Mouse (Mus musculus): ENCODE data around the gene Entpd6. TPM values are rescaled to one million over a fixed set of nuclear protein-coding genes. Genes with fewer than 3 reads are reported as not detected.

The Entpd6 gene
- polyA plus RNA-seq, 1 experiment from 2014 or later, result 22.6 TPM

DNA sequence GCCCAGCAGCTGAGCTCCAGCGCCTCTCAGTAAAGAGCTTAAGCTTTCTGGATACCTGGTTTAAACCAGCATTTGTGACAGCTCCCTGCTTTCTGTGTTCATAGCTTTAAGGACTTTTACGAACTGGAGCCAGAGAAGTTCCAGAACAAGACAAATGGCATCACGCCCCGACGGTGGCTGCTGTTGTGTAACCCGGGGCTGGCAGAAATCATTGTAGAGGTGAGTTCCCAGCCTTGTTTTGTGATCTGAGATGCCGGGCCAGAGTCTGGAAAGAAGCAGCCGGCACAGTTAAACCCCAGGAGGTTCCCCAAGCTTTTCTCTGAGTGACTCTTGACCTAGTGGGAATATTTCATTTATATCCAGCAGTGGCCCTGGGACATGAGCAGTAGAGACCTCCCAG, 69.9 kb downstream of the Entpd6 start:
- Histone ChIP-seq H3K4me2 (ENCODE audit: low read depth, low read length) (no peak overlapping the region), H3K27me3 (ENCODE audit: control insufficient read depth, insufficient read depth, low read length) (no peaks in the 10 kb centered on the region), H3K9ac (replicated peaks; ENCODE audit: low read length) (no peak overlapping the region), H3K4me1 (ENCODE audit: control insufficient read depth, insufficient read depth, low read length) (no peaks in the 10 kb centered on the region), H3K4me3 (ENCODE audit: low read depth, low read length) (no peak overlapping the region), H3K36me3 (replicated peaks; ENCODE audit: control insufficient read depth, insufficient read depth, low read depth, low read length) (no peaks in the 10 kb centered on the region; the same call in none of the 2 replicates), H3K9me3 (replicated peaks; ENCODE audit: control insufficient read depth, low read length) (no peaks in the 10 kb centered on the region), H3K27ac (replicated peaks; ENCODE audit: low read depth, low read length) (no peak overlapping the region)
- DNase-seq (ENCODE audit: low spot score) (no peak), ATAC-seq (replicated peaks; ENCODE audit: insufficient number of reproducible peaks, low FRiP score, low TSS enrichment, low read depth) (no peak)
- WGBS, result 92% methylated on average over 8 of the region's 8 CpGs

DNA sequence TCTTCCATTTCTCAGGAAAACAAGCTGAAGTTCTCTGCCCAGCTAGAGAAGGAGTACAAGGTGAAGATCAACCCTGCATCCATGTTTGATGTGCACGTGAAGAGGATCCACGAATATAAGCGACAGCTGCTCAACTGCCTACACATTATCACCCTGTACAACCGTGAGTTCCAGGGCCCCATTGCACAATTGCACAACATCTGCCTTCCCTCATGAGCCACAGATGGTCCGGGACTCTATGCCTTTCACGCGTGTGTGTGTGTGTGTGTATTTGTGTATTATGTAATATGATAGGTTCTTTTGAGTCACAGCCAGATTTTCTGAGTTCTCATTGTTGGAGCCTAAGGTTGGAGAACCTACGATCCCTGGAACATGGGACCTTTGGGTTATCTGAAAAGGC, 71.9 kb downstream of the Entpd6 start:
- ATAC-seq (replicated peaks; ENCODE audit: insufficient number of reproducible peaks, low FRiP score, low TSS enrichment, low read depth) (no peak), DNase-seq (ENCODE audit: low spot score) (no peak)
- no peaks in the 10 kb centered on the region for H3K27me3 ChIP-seq (ENCODE audit: control insufficient read depth, insufficient read depth, low read length)
- H3K9ac ChIP-seq (replicated peaks; ENCODE audit: low read length), result no peak overlapping the region
- H3K4me2 ChIP-seq (ENCODE audit: low read depth, low read length), result no peak overlapping the region
- 92% methylated on average over 8 of the region's 8 CpGs for WGBS
- H3K9me3 ChIP-seq (replicated peaks; ENCODE audit: control insufficient read depth, low read length), result no peaks in the 10 kb centered on the region
- H3K27ac ChIP-seq (replicated peaks; ENCODE audit: low read depth, low read length), result no peak overlapping the region
- H3K4me1 ChIP-seq (ENCODE audit: control insufficient read depth, insufficient read depth, low read length), result no peaks in the 10 kb centered on the region
- no peaks in the 10 kb centered on the region; the same call in none of the 2 replicates for H3K36me3 ChIP-seq (replicated peaks; ENCODE audit: control insufficient read depth, insufficient read depth, low read depth, low read length)
- no peak overlapping the region for H3K4me3 ChIP-seq (ENCODE audit: low read depth, low read length)

Other genes with a start within 250 kb of the Entpd6 start
- gene Cst7, start 178.6 kb upstream of the Entpd6 start, polyA plus RNA-seq (2014; fragmentation: Nextera tagmentation; extraction: Ambion mirVana), result 0.29 and 0.58 TPM in 2 replicates
- gene Apmap, start 140.5 kb upstream of the Entpd6 start, polyA plus RNA-seq (2014; fragmentation: Nextera tagmentation; extraction: Ambion mirVana), result 28.3 and 32.0 TPM in 2 replicates
- gene Acss1, start 80.5 kb upstream of the Entpd6 start, polyA plus RNA-seq (2014; fragmentation: Nextera tagmentation; extraction: Ambion mirVana), result 8.4 and 10.0 TPM in 2 replicates
- 0.18 TPM in 1 of 2 replicates, not detected in the other for gene Vsx1, start 59.7 kb upstream of the Entpd6 start, polyA plus RNA-seq (2014; fragmentation: Nextera tagmentation; extraction: Ambion mirVana)
- 38.9 and 43.4 TPM in 2 replicates for gene Pygb, start 37.7 kb downstream of the Entpd6 start, polyA plus RNA-seq (2014; fragmentation: Nextera tagmentation; extraction: Ambion mirVana)
- gene Abhd12, start 155.7 kb downstream of the Entpd6 start, polyA plus RNA-seq (2014; fragmentation: Nextera tagmentation; extraction: Ambion mirVana), result 54.3 and 54.9 TPM in 2 replicates
- gene Gins1, start 156.4 kb downstream of the Entpd6 start, polyA plus RNA-seq (2014; fragmentation: Nextera tagmentation; extraction: Ambion mirVana), result 84.5 and 87.7 TPM in 2 replicates

Data from embryonic facial prominence, embryonic 11.5 days (tissue).